Comparison of ENCODE assay signal across 8 mouse cellular contexts in the genomic region with DNA sequence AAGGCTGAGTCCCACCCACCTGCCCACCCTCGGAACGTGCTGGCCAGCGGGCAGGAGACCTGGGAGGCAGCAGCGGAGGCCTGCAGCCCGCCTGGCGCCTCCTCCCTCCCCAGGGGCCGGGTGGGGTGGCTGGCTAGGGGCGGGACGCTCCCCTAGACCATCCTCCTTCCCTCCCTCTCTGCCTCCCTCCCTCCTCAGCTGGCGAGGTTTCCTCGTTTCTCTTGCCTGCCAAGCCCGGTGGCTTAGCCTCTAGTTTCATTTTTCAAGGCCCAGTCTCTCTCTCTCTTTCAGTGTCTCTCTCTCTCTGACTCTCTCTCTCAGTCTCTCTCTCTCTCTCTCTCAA. TPM values are rescaled to one million over a fixed set of nuclear protein-coding genes. Genes with fewer than 3 reads are reported as not detected.
DNase-seq lines count a peak whose midpoint lies in the region; ATAC-seq lines count a peak whose summit lies in the region.

No protein-coding gene starts in this region.

- H3K27ac ChIP-seq in intestine, embryonic 15.5 days = peak overlapping the region; percentile 95
- H3K27ac ChIP-seq in limb, embryonic 12.5 days = peak overlapping the region; percentile 87
- no peak overlapping the region for H3K27ac ChIP-seq in midbrain, embryonic 13.5 days

- peak overlapping the region; percentile 49 for H3K9ac ChIP-seq in intestine, embryonic 15.5 days
- peak overlapping the region; percentile 46 for H3K9ac ChIP-seq in limb, embryonic 12.5 days (replicated peaks)
- peak overlapping the region; percentile 60; the same call in 1 of the 2 replicates for H3K9ac ChIP-seq in midbrain, embryonic 13.5 days (replicated peaks)

- intact Hi-C loops in gastrocnemius, postnatal 36 days (cut with DNase I) = no loop called here

- H3K4me1 ChIP-seq in intestine, embryonic 15.5 days (replicated peaks) = peaks cover 23% of the 10 kb centered on the region
- peaks cover 27% of the 10 kb centered on the region for H3K4me1 ChIP-seq in limb, embryonic 12.5 days (replicated peaks)
- H3K4me1 ChIP-seq in midbrain, embryonic 13.5 days (replicated peaks) = peaks cover 18% of the 10 kb centered on the region

- peak; percentile 97 for ATAC-seq in intestine, embryonic 15.5 days
- peak; percentile 86 for ATAC-seq in limb, embryonic 12.5 days (ENCODE audit: insufficient number of reproducible peaks, insufficient read depth, low FRiP score, low TSS enrichment, low read depth)
- ATAC-seq in midbrain, embryonic 13.5 days = peak; percentile 65

- H3K27me3 ChIP-seq in intestine, embryonic 15.5 days (replicated peaks) = no peaks in the 10 kb centered on the region
- no peaks in the 10 kb centered on the region for H3K27me3 ChIP-seq in limb, embryonic 12.5 days
- peaks cover 7% of the 10 kb centered on the region; the same call in 1 of the 2 replicates for H3K27me3 ChIP-seq in midbrain, embryonic 13.5 days

- H3K4me2 ChIP-seq in intestine, embryonic 15.5 days (replicated peaks) = peak overlapping the region; percentile 60
- peak overlapping the region; percentile 62 for H3K4me2 ChIP-seq in limb, embryonic 12.5 days
- peak overlapping the region; percentile 60 for H3K4me2 ChIP-seq in midbrain, embryonic 13.5 days (replicated peaks)

- H3K9me3 ChIP-seq in intestine, embryonic 15.5 days = no peaks in the 10 kb centered on the region
- no peaks in the 10 kb centered on the region for H3K9me3 ChIP-seq in limb, embryonic 12.5 days
- no peaks in the 10 kb centered on the region for H3K9me3 ChIP-seq in midbrain, embryonic 13.5 days

- H3K36me3 ChIP-seq in intestine, embryonic 15.5 days = no peaks in the 10 kb centered on the region
- H3K36me3 ChIP-seq in limb, embryonic 12.5 days = peaks cover 21% of the 10 kb centered on the region
- peaks cover 10% of the 10 kb centered on the region for H3K36me3 ChIP-seq in midbrain, embryonic 13.5 days

- DNase-seq in left cerebral cortex, adult 18-20 months (ENCODE audit: low spot score in 2 of 2) = peak; percentile 59 to 68
- no peak for DNase-seq in left cerebral cortex, adult 11 months (ENCODE audit: low spot score)
- peak; percentile 90 for DNase-seq in embryo, embryonic 11 days
- DNase-seq in gastrocnemius, postnatal 36 days = peak; percentile 85 to 96
- DNase-seq in spleen, adult 18-20 months = peak; percentile 67 to 69

- H3K4me3 ChIP-seq in intestine, embryonic 15.5 days (replicated peaks) = peak overlapping the region; percentile 36
- H3K4me3 ChIP-seq in limb, embryonic 12.5 days (replicated peaks) = peak overlapping the region; percentile 37
- H3K4me3 ChIP-seq in midbrain, embryonic 13.5 days (replicated peaks) = peak overlapping the region; percentile 33

- 0% methylated on average over 7 of the region's 12 CpGs for WGBS in intestine, embryonic 15.5 days
- WGBS in limb, embryonic 12.5 days = 0% methylated on average over 10 of the region's 12 CpGs
- WGBS in midbrain, embryonic 13.5 days = 0% methylated on average over 10 of the region's 12 CpGs

RNA-seq across cellular contexts. Expression of a gene that starts 5.1 kb away (rescaled TPM):
- total RNA-seq in left cerebral cortex, adult 18-20 months (2021) = 10 to 100 TPM; 15.3 to 26.9 TPM
- 1 to 10 TPM; 7.1 to 8.8 TPM for total RNA-seq in gastrocnemius, postnatal 36 days (2021)
- polyA plus RNA-seq in intestine, embryonic 15.5 days (2015; fragmentation: Nextera tagmentation; extraction: Ambion mirVana) = 36.0 and 39.0 TPM in 2 replicates
- polyA plus RNA-seq in limb, embryonic 12.5 days (2016; fragmentation: Nextera tagmentation; extraction: Ambion mirVana) = 29.4 and 30.4 TPM in 2 replicates
- polyA plus RNA-seq in midbrain, embryonic 13.5 days (2015; fragmentation: Nextera tagmentation; extraction: Ambion mirVana) = 8.2 and 8.5 TPM in 2 replicates

RNA-seq across cellular contexts. Expression of a gene that starts 8.0 kb away (rescaled TPM):
- 1 to 10 TPM; 3.5 to 3.9 TPM for total RNA-seq in left cerebral cortex, adult 18-20 months (2021)
- 1 to 10 TPM; 4.5 to 5.3 TPM for total RNA-seq in gastrocnemius, postnatal 36 days (2021)
- 25.7 and 27.0 TPM in 2 replicates for polyA plus RNA-seq in intestine, embryonic 15.5 days (2015; fragmentation: Nextera tagmentation; extraction: Ambion mirVana)
- polyA plus RNA-seq in limb, embryonic 12.5 days (2016; fragmentation: Nextera tagmentation; extraction: Ambion mirVana) = 29.4 and 30.3 TPM in 2 replicates
- 12.4 and 12.6 TPM in 2 replicates for polyA plus RNA-seq in midbrain, embryonic 13.5 days (2015; fragmentation: Nextera tagmentation; extraction: Ambion mirVana)

RNA-seq across cellular contexts. Expression of a gene that starts 17.5 kb away (rescaled TPM):
- under 1 TPM; 0.23 to 0.33 TPM for total RNA-seq in left cerebral cortex, adult 18-20 months (2021)
- 10 to 100 TPM in 1 of 2 experiments, 1 to 10 TPM in 1; 4.6 to 10.7 TPM for total RNA-seq in gastrocnemius, postnatal 36 days (2021)
- polyA plus RNA-seq in intestine, embryonic 15.5 days (2015; fragmentation: Nextera tagmentation; extraction: Ambion mirVana) = 2.7 and 3.2 TPM in 2 replicates
- 5.6 and 6.1 TPM in 2 replicates for polyA plus RNA-seq in limb, embryonic 12.5 days (2016; fragmentation: Nextera tagmentation; extraction: Ambion mirVana)
- polyA plus RNA-seq in midbrain, embryonic 13.5 days (2015; fragmentation: Nextera tagmentation; extraction: Ambion mirVana) = 1.2 and 1.6 TPM in 2 replicates

RNA-seq across cellular contexts. Expression of a gene that starts 33.8 kb away (rescaled TPM):
- 10 to 100 TPM; 20.8 to 21.3 TPM for total RNA-seq in left cerebral cortex, adult 18-20 months (2021)
- 10 to 100 TPM; 10.9 to 12.7 TPM for total RNA-seq in gastrocnemius, postnatal 36 days (2021)
- 60.4 and 77.5 TPM in 2 replicates for polyA plus RNA-seq in intestine, embryonic 15.5 days (2015; fragmentation: Nextera tagmentation; extraction: Ambion mirVana)
- polyA plus RNA-seq in limb, embryonic 12.5 days (2016; fragmentation: Nextera tagmentation; extraction: Ambion mirVana) = 34.1 and 38.8 TPM in 2 replicates
- 14.8 and 16.1 TPM in 2 replicates for polyA plus RNA-seq in midbrain, embryonic 13.5 days (2015; fragmentation: Nextera tagmentation; extraction: Ambion mirVana)

RNA-seq across cellular contexts. Expression of a gene that starts 34.1 kb away (rescaled TPM):
- total RNA-seq in left cerebral cortex, adult 18-20 months (2021) = 100 to 1,000 TPM; 139 to 142 TPM
- total RNA-seq in gastrocnemius, postnatal 36 days (2021) = under 1 TPM in 1 of 2 experiments, not detected in 1; 0.03 TPM
- polyA plus RNA-seq in intestine, embryonic 15.5 days (2015; fragmentation: Nextera tagmentation; extraction: Ambion mirVana) = 0.33 and 0.38 TPM in 2 replicates
- polyA plus RNA-seq in limb, embryonic 12.5 days (2016; fragmentation: Nextera tagmentation; extraction: Ambion mirVana) = 0.26 and 0.41 TPM in 2 replicates
- polyA plus RNA-seq in midbrain, embryonic 13.5 days (2015; fragmentation: Nextera tagmentation; extraction: Ambion mirVana) = 1.1 and 2.2 TPM in 2 replicates
